In genomic region chr4:55564317-55564716, GRCm38 (mm10) we compare ENCODE assay signal across 22 mouse cellular contexts.
"Had no signal": no experiment of that assay in that cellular context is flagged by ENCODE, and none has a peak within 500 bp of the region (broad histone marks: within the 10 kb centered on the region; RNA-seq: fewer than 3 reads in every experiment).

No protein-coding gene starts in this region.

- DNase-seq: kidney, adult 2 months; kidney, postnatal 25 days; layer of hippocampus, adult 9-11 months; liver, postnatal 0 days; lung, embryonic 14.5 days; retina, postnatal 1 day; thymus, adult 18-20 months; thymus, postnatal 14 days; thymus, postnatal 4 days had no signal

- H3K27ac ChIP-seq: kidney, postnatal 0 days; layer of hippocampus, adult 2 months; left cerebral cortex, adult 2 months; limb, embryonic 15.5 days; liver, embryonic 14.5 days; macrophage; midbrain, embryonic 10.5 days; midbrain, embryonic 13.5 days; neural tube, embryonic 13.5 days had no signal

- H3K4me1 ChIP-seq: megakaryocyte, embryonic 14.5 days; neural tube, embryonic 13.5 days had no signal

- H3K27me3 ChIP-seq: limb, embryonic 12.5 days; limb, embryonic 15.5 days; megakaryocyte, embryonic 14.5 days; midbrain, embryonic 13.5 days; neural tube, embryonic 13.5 days had no signal

- H3K4me2 ChIP-seq: limb, embryonic 12.5 days; limb, embryonic 15.5 days; liver, embryonic 11.5 days; lung, embryonic 14.5 days; midbrain, embryonic 13.5 days; neural tube, embryonic 13.5 days had no signal

- ATAC-seq: liver, postnatal 0 days; lung, postnatal 0 days; midbrain, embryonic 13.5 days had no signal

- H3K9ac ChIP-seq: limb, embryonic 12.5 days; limb, embryonic 15.5 days; liver, embryonic 14.5 days; liver, postnatal 0 days; lung, embryonic 14.5 days; midbrain, embryonic 13.5 days; neural tube, embryonic 13.5 days had no signal

- H3K36me3 ChIP-seq: limb, embryonic 12.5 days; limb, embryonic 15.5 days; midbrain, embryonic 10.5 days; midbrain, embryonic 13.5 days; neural tube, embryonic 13.5 days had no signal

- H3K4me3 ChIP-seq: layer of hippocampus, adult 2 months; left cerebral cortex, adult 2 months; limb, embryonic 12.5 days; limb, embryonic 15.5 days; megakaryocyte, embryonic 14.5 days; midbrain, embryonic 10.5 days; midbrain, embryonic 13.5 days; neural tube, embryonic 13.5 days had no signal

- H3K9me3 ChIP-seq: limb, embryonic 12.5 days; limb, embryonic 15.5 days; megakaryocyte, embryonic 14.5 days; midbrain, embryonic 10.5 days; midbrain, embryonic 13.5 days; neural tube, embryonic 13.5 days had no signal
